Mouse (Mus musculus): ENCODE data around the gene Nek1. TPM values are rescaled to one million over a fixed set of nuclear protein-coding genes. Genes with fewer than 3 reads are reported as not detected.

Gene Nek1
- total RNA-seq (2023): 1 to 10 TPM; 8.9 to 9.1 TPM

DNA sequence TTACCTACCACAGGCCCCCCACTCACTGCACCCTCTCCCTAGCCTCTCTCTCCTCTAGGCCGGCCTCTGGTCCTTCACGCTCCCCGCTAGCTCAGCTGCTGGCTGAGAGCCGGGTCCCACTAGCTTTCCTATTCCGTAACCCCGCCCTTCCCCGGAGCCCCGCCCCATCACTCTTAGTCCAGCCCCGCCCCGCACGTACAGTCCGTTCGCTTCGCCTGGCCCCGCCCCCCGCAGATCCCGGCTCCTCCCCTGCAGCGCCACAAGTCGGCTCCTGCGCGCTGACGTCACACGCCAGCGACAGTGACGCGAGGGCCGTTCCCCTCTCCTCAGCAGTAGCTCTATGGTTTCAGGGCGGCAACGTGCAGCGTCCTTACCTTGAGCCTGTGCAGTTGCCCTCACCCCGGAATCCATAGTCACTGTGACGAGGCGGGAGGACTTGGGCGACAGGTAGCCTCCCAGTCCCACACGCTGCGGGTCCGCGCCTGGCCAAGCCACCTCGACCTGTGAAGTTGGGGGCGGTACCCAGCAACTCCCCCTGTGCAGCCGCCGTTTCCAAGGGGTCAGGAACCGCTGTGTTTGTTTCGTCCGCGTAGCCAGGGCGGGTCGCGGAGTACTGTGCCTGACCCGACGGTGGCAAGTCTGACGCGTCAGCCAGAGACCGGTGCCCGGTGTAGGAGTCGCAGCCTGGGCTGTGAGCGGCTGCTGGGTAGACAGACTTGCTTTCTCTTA lies at the start of gene Nek1:
Gene Nek1, plus strand, starts transcription at position 286 of the 729 bp plus-strand sequence.

DNA sequence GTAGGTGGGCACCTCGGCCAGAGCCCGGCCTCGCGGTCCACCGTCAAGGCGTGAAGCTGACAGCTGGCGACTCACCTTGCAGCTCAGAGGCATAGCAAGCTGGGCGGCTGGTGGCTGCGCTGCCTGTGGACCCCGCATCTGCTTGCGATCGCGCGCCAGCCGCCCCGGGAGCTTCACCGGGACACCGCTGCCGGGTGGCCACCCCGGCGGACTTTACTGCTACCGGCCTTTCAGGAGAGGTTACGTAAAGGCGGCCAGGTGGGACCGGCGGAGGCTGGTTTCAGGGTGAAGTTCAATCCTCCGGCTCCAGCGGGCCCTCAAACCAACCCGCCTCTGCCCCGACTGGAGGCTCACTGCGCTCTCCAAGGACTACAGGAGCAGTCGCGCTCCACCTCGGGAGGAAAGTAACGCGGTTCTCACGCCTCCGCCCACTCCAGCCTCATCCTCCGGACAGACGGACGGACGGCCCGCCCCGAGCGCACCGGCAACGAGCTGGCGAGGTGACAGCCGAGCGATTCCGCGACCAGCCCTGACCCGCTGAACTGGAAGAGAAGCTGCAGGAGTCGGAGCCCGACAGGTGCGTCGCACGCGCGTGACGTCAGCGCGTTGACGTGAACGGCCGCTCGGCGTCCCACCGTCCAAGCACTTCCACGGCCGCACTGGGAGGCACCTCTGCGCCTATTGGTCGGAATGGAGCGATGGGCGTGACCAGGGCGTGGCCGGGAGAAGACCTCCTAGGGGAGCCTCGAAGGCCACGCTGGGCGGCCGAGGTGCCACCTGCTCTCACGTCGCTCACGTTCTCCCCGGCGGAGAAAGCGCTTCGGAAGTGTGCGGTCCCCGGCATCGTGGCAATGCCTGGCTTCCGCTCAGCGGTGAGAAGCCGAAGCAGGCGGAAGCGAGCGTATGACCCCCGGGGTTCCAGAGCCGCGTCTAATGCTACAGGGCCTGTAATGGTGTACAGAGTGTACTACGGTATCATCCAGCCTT lies 10.0 kb upstream of the Nek1 start, which contains the start of gene Clcn3:
Gene Clcn3, minus strand, starts transcription at position 600 of the 987 bp plus-strand sequence.

Other genes with a start within 250 kb of the Nek1 start
- gene Hpf1, start 102.8 kb upstream of the Nek1 start, total RNA-seq (2023): 10 to 100 TPM; 32.9 to 36.4 TPM
- 10 to 100 TPM; 42.6 to 47.5 TPM for gene Clcn3, start 9.9 kb upstream of the Nek1 start, total RNA-seq (2023)
- gene Sh3rf1, start 230.7 kb downstream of the Nek1 start, total RNA-seq (2023): 1 to 10 TPM; 6.6 to 6.8 TPM

Measured in T-cell, adult 66 days (primary cell).